Mouse (Mus musculus) cerebellum, adult 18-20 months (tissue): Measurements from ENCODE around the gene Olfr1134.
"Not testable (repeated sequence)": the region's sequence is repeated elsewhere in the genome, so short reads cannot be mapped to it uniquely, and the experiment has no call there.

ENCODE experiments used
- DNase-seq, 2 experiments: peaks; one replicate each; pipeline ENCODE4 v3.0.0; 2021

Gene Olfr1134

GRCm38 (mm10) chr2:87658360-87658759 lies at the start of gene Olfr1134:
Gene Olfr1134 (minus strand): TSS chr2:87658460.
- DNase-seq, result no peak

DNA sequence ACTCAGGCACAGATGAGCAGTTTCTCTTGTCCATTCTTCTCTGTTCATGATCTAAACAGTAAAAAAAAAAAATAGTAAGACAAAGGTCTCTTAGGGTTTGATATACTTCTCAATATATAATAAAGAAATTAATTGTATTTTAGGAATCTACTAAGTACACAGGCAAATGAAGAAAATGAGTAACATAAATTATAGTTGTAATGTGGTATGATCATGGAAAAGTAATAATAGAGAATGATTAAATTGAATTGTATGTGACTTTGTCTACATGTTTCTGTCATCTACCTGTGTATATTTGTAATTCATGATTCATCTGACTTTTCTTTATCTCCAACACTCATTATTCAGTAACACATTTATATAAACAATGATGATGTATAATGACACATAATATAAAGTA lies 35.6 kb upstream of the Olfr1134 start, which contains the start of gene Olfr1136:
Gene Olfr1136 (minus strand): TSS at position 101 of the 400 bp plus-strand sequence.
- no peak for DNase-seq

GRCm38 (mm10) chr2:87673564-87673963 lies 15.3 kb upstream of the Olfr1134 start, which contains the start of gene Olfr1135:
Gene Olfr1135 (minus strand): TSS chr2:87673664.
- no peak for DNase-seq

DNA sequence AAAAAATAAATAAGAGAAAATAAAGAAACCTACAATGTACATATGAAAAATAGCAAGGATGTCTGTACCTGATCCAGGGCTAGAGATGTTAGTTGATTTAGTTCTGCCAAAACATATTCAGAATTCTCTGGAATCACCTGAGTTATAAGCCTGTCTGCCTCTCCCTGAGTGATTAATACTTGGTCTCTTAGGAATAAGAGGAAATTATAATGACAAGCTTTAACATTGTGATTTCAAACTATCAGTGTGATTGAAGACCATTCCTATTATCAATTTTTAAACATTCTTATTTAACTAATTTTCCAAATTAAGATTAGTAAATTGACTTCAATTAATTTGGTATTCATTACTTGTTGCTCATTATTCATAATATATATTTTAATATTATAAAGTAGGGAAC lies 11.0 kb downstream of the Olfr1134 start, which contains the start of gene Olfr1133:
Gene Olfr1133 (minus strand): TSS at position 101 of the 400 bp plus-strand sequence.
- no peak for DNase-seq

- no peak for DNase-seq
These were observed 15.8 kb downstream of the Olfr1134 start for GRCm38 (mm10) chr2:87642441-87642840.

DNA sequence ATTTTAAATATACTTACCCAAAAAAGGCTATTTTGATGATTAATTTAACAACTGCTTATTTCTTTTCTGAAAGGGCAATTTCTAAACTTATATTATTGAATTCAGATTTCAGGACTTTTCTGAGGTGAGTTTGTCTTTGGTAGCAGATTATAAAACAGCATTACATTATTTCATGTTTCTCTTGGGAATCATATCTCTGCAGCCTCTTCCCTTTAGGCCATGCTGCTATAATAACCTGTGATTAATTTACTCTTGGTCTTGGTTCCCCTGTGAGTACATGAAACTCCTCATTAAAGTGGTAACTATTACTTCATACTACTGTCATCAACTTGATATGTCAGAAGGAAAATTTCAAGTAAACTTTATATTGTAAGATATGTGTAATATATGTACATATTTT lies 20.8 kb downstream of the Olfr1134 start, which contains the start of gene Olfr1132:
Gene Olfr1132 (minus strand): TSS at position 101 of the 400 bp plus-strand sequence.
- no peak for DNase-seq

- no peak for DNase-seq
These were observed 31.5 kb downstream of the Olfr1134 start, which contains the start of gene Olfr1131 for GRCm38 (mm10) chr2:87626804-87627203. Gene Olfr1131 (plus strand): TSS chr2:87627104.

GRCm38 (mm10) chr2:87605912-87606311 lies 52.3 kb downstream of the Olfr1134 start, which contains the start of gene Olfr1130:
Gene Olfr1130 (plus strand): TSS chr2:87606212.
- DNase-seq, result not testable (repeated sequence)
